Comparison of ENCODE assay signal across 13 mouse cellular contexts in the genomic region with DNA sequence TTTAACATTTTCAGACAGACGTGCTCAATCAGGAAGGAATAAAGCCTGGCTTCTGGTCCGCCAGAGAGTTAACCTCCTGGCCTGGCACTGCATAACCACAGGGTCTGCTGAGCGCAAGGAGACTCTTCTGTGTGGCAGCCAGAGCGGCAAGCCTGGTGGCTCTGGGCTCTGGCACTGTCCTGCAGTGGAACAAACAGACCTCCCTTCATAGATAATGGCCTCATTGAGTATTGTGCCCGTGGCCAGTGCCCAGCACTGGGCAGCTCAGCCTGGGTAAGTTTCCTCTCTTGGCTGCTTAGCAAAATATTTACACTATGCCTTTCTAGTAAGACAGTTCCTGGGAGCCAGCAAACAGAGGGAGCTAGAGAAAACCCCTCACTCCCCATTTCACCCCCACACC. TPM values are rescaled to one million over a fixed set of nuclear protein-coding genes. Genes with fewer than 3 reads are reported as not detected.
DNase-seq lines count a peak whose midpoint lies in the region; ATAC-seq and TF ChIP-seq lines count a peak whose summit lies in the region.
"Had no signal": no experiment of that assay in that cellular context is flagged by ENCODE, and none has a peak within 500 bp of the region (broad histone marks: within the 10 kb centered on the region; RNA-seq: fewer than 3 reads in every experiment).

No protein-coding gene starts in this region.

- no peak for DNase-seq in forebrain, embryonic 11.5 days (ENCODE audit: low spot score)
- peak; percentile 62 for DNase-seq in right cerebral cortex, adult 18-20 months
- DNase-seq in right cerebral cortex, postnatal 14 days, result no peak
- peak; percentile 52 to 66 for DNase-seq in layer of hippocampus, postnatal 10 days (ENCODE audit: low spot score in 2 of 2)
- DNase-seq in stomach, postnatal 0 days (ENCODE audit: low spot score), result no peak
- no peak for DNase-seq in ovary, postnatal 14 days (ENCODE audit: low spot score)
- no peak for DNase-seq in testis, postnatal 14 days (ENCODE audit: low spot score)
- DNase-seq: B cell, adult 2 months; kidney, adult 11 months; lung, adult 18-20 months had no signal

- H3K4me2 ChIP-seq in forebrain, embryonic 13.5 days, result no peak overlapping the region
- no peak overlapping the region for H3K4me2 ChIP-seq in forebrain, embryonic 11.5 days (ENCODE audit: low read depth, low read length, severe bottlenecking)
- no peak overlapping the region for H3K4me2 ChIP-seq in stomach, postnatal 0 days (replicated peaks; ENCODE audit: low read depth)
- H3K4me2 ChIP-seq: stomach, embryonic 15.5 days had no signal

- ATAC-seq in forebrain, embryonic 13.5 days, result peak; percentile 53; the same call in 1 of the 2 replicates
- ATAC-seq in forebrain, embryonic 11.5 days (replicated peaks; ENCODE audit: low FRiP score), result no peak
- ATAC-seq in stomach, postnatal 0 days (ENCODE audit: low FRiP score, low TSS enrichment), result no peak

- H3K9ac ChIP-seq in forebrain, embryonic 13.5 days, result no peak overlapping the region
- H3K9ac ChIP-seq in forebrain, embryonic 11.5 days (ENCODE audit: low read length), result no peak overlapping the region
- no peak overlapping the region for H3K9ac ChIP-seq in stomach, postnatal 0 days (ENCODE audit: low read length)
- H3K9ac ChIP-seq: stomach, embryonic 15.5 days had no signal

- no peaks in the 10 kb centered on the region for H3K27me3 ChIP-seq in forebrain, embryonic 13.5 days
- no peaks in the 10 kb centered on the region for H3K27me3 ChIP-seq in forebrain, embryonic 11.5 days (ENCODE audit: control insufficient read depth, insufficient read depth, low read length)
- H3K27me3 ChIP-seq in stomach, postnatal 0 days (ENCODE audit: control insufficient read depth, insufficient read depth, low read length), result no peaks in the 10 kb centered on the region
- H3K27me3 ChIP-seq: stomach, embryonic 15.5 days had no signal

- no peak overlapping the region for H3K27ac ChIP-seq in forebrain, embryonic 13.5 days
- no peak overlapping the region for H3K27ac ChIP-seq in forebrain, embryonic 11.5 days (ENCODE audit: low read depth, low read length)
- H3K27ac ChIP-seq in stomach, postnatal 0 days (replicated peaks), result peak overlapping the region; percentile 40; the same call in 1 of the 2 replicates
- H3K27ac ChIP-seq: stomach, embryonic 15.5 days had no signal

- no peaks in the 10 kb centered on the region for H3K36me3 ChIP-seq in forebrain, embryonic 13.5 days (ENCODE audit: poor library complexity, severe bottlenecking)
- H3K36me3 ChIP-seq in forebrain, embryonic 11.5 days (ENCODE audit: control insufficient read depth, insufficient read depth, low read length), result no peaks in the 10 kb centered on the region
- H3K36me3 ChIP-seq in stomach, postnatal 0 days (ENCODE audit: control insufficient read depth, insufficient read depth, low read length), result no peaks in the 10 kb centered on the region
- H3K36me3 ChIP-seq: stomach, embryonic 15.5 days had no signal

- WGBS in forebrain, embryonic 13.5 days, result 53% methylated on average over 5 of the region's 5 CpGs
- 60% methylated on average over 5 of the region's 5 CpGs for WGBS in forebrain, embryonic 11.5 days
- whole genome bisulfite sequencing in stomach, postnatal 0 days, result 59% methylated on average over 5 of the region's 5 CpGs

- no peak overlapping the region for H3K4me3 ChIP-seq in forebrain, embryonic 13.5 days
- no peak overlapping the region for H3K4me3 ChIP-seq in forebrain, embryonic 11.5 days (ENCODE audit: low read depth, low read length)
- H3K4me3 ChIP-seq in stomach, postnatal 0 days (ENCODE audit: low read depth, low read length), result no peak overlapping the region
- H3K4me3 ChIP-seq: stomach, embryonic 15.5 days had no signal

- no peaks in the 10 kb centered on the region for H3K9me3 ChIP-seq in forebrain, embryonic 13.5 days (replicated peaks)
- H3K9me3 ChIP-seq in forebrain, embryonic 11.5 days (ENCODE audit: control insufficient read depth, low read length), result no peaks in the 10 kb centered on the region
- H3K9me3 ChIP-seq in stomach, postnatal 0 days (ENCODE audit: control insufficient read depth, low read length), result no peaks in the 10 kb centered on the region
- H3K9me3 ChIP-seq: stomach, embryonic 15.5 days had no signal

- no peak for TF ChIP-seq EP300 in stomach, postnatal 0 days (optimal IDR thresholded peaks at IDR 0.05)

- no peak for TF ChIP-seq CTCF in stomach, postnatal 0 days (IDR thresholded peaks at IDR 0.05; ENCODE audit: low read depth)

- H3K4me1 ChIP-seq in forebrain, embryonic 13.5 days, result peaks cover 8% of the 10 kb centered on the region
- H3K4me1 ChIP-seq in forebrain, embryonic 11.5 days (replicated peaks; ENCODE audit: control insufficient read depth, insufficient read depth, low read length), result no peaks in the 10 kb centered on the region
- H3K4me1 ChIP-seq in stomach, postnatal 0 days (replicated peaks; ENCODE audit: control insufficient read depth, insufficient read depth), result no peaks in the 10 kb centered on the region

RNA-seq across cellular contexts. Expression of a gene that starts 9.3 kb away (rescaled TPM):
- not detected in 2 replicates for polyA plus RNA-seq in forebrain, embryonic 13.5 days (2015; fragmentation: Nextera tagmentation; extraction: Ambion mirVana)
- polyA plus RNA-seq in forebrain, embryonic 11.5 days (2014; fragmentation: Nextera tagmentation; extraction: Ambion mirVana), result not detected in 2 replicates
- total RNA-seq in layer of hippocampus, postnatal 10 days (2021), result not detected
- not detected in 2 replicates for polyA plus RNA-seq in stomach, postnatal 0 days (2015; fragmentation: Nextera tagmentation; extraction: Ambion mirVana)
- polyA plus RNA-seq: neural tube, embryonic 11.5 days; stomach, embryonic 15.5 days had no signal

Comparison
In these comparisons a context has a peak if more than half of its experiments do, and no peak if none do; other contexts are left out.
1. DNase-seq: peak in right cerebral cortex, adult 18-20 months (single experiment) and layer of hippocampus, postnatal 10 days (2 of 2); none in forebrain, embryonic 11.5 days (single experiment), right cerebral cortex, postnatal 14 days (single experiment), stomach, postnatal 0 days (single experiment), ovary, postnatal 14 days (single experiment) and testis, postnatal 14 days (single experiment).